9 mouse cellular contexts compared by ENCODE assay signal in the genomic region with DNA sequence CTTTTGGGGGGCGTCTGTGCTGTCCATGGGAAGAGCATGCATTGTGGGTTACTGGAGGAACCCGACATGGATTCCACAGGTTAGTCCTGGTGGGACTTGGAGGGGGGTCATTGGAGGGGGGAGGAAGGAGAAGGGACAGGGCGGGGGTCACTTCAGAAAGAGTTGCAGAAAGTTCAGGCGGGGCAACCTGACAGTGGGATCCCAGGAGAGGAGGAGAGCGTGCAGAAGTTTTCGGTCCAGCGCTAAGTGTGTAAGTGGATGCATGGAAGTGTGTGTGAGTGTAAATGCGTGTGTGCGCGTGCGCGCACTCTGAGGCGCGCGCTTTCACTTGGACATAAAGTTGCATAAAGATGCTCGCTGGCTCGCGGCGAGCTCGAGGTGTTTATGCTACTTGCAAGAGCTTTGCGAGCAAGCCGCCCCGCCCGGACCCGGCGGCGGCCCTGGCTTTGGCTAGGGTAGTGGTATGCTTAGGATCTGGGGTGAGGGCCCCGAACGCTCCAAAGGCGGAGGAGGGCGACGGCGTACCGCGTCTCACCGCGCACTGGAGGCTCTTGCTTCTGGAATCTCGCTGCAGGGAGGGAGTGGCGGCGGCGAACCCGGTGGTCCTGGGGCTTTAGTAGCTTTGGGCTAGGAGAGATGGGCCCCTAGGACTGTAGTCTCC. TPM values are rescaled to one million over a fixed set of nuclear protein-coding genes. Genes with fewer than 3 reads are reported as not detected.
DNase-seq lines count a peak whose midpoint lies in the region; ATAC-seq and TF ChIP-seq lines count a peak whose summit lies in the region.
"Had no signal": no experiment of that assay in that cellular context is flagged by ENCODE, and none has a peak within 500 bp of the region (broad histone marks: within the 10 kb centered on the region; RNA-seq: fewer than 3 reads in every experiment).

No protein-coding gene starts in this region.

- no peak overlapping the region for H3K27ac ChIP-seq in heart, embryonic 14.5 days (replicated peaks in 1 of 2; ENCODE audit: control insufficient read depth in 1 of 2, insufficient read depth in 1 of 2, low read depth in 2 of 2, low read length in 2 of 2)
- H3K27ac ChIP-seq in forebrain, postnatal 0 days (ENCODE audit: low read depth, low read length) = 0 out of 2 replicates have a peak overlapping the region, but pooled peaks have one; percentile 21
- H3K27ac ChIP-seq in liver, postnatal 0 days (ENCODE audit: low read depth) = no peak overlapping the region

- H3K27me3 ChIP-seq in heart, embryonic 14.5 days (ENCODE audit: control insufficient read depth, insufficient read depth, low read length) = peaks cover 99% of the 10 kb centered on the region
- H3K27me3 ChIP-seq in forebrain, postnatal 0 days (ENCODE audit: insufficient read depth, low read length) = peaks cover 43% of the 10 kb centered on the region
- H3K27me3 ChIP-seq in liver, postnatal 0 days (ENCODE audit: insufficient read depth, low read length) = peaks cover 97% of the 10 kb centered on the region

- TF ChIP-seq EP300 in liver, postnatal 0 days (IDR thresholded peaks at IDR 0.05; ENCODE audit: low read depth) = no peak

- 1% methylated on average over 42 of the region's 42 CpGs for WGBS in heart, embryonic 14.5 days
- WGBS in forebrain, postnatal 0 days = 2% methylated on average over 42 of the region's 42 CpGs
- WGBS in liver, postnatal 0 days (ENCODE audit: insufficient replicate concordance) = 1% methylated on average over 42 of the region's 42 CpGs

- no peak for TF ChIP-seq CTCF in forebrain, postnatal 0 days (IDR thresholded peaks at IDR 0.05; ENCODE audit: low read depth)
- no peak for TF ChIP-seq CTCF in liver, postnatal 0 days (IDR thresholded peaks at IDR 0.05; ENCODE audit: low read depth)

- H3K4me3 ChIP-seq in heart, embryonic 14.5 days (ENCODE audit: control insufficient read depth in 1 of 2, insufficient read depth in 1 of 2, low read depth in 1 of 2, low read length in 2 of 2) = peak overlapping the region; percentile 17 to 31
- peak overlapping the region; percentile 44 for H3K4me3 ChIP-seq in forebrain, postnatal 0 days (ENCODE audit: low read depth, low read length)
- H3K4me3 ChIP-seq in liver, postnatal 0 days (ENCODE audit: low read depth, low read length) = peak overlapping the region; percentile 17; the same call in 1 of the 2 replicates

- no peak for ATAC-seq in heart, embryonic 14.5 days (ENCODE audit: insufficient number of reproducible peaks, insufficient read depth, low FRiP score, low read depth)
- ATAC-seq in forebrain, postnatal 0 days = no peak; the same call in 1 of the 2 replicates
- no peak for ATAC-seq in liver, postnatal 0 days
- ATAC-seq in granulocyte monocyte progenitor cell, adult 5-6 weeks (replicated peaks; ENCODE audit: poor library complexity, severe bottlenecking) = no peak

- DNase-seq in heart, adult 8-10 months (ENCODE audit: low spot score) = no peak
- peak; percentile 71 for DNase-seq in R1 (ENCODE audit: low read depth, low spot score)
- DNase-seq in forebrain, postnatal 0 days = peak; percentile 52
- DNase-seq in liver, postnatal 0 days = no peak
- DNase-seq in adrenal gland, postnatal 4 days (ENCODE audit: low spot score in 2 of 2) = no peak
- DNase-seq in adrenal gland, adult 8-10 months = no peak

- H3K9ac ChIP-seq in heart, embryonic 14.5 days (ENCODE audit: low read length) = no peak overlapping the region
- peak overlapping the region; percentile 25; the same call in 1 of the 2 replicates for H3K9ac ChIP-seq in forebrain, postnatal 0 days
- no peak overlapping the region for H3K9ac ChIP-seq in liver, postnatal 0 days (replicated peaks)

- H3K4me1 ChIP-seq in heart, embryonic 14.5 days (ENCODE audit: control insufficient read depth in 2 of 2, insufficient read depth in 2 of 2, low read length in 2 of 2) = peaks cover 13 to 37% of the 10 kb centered on the region in 2 experiments; a peak in 3 of 4 replicates
- H3K4me1 ChIP-seq in forebrain, postnatal 0 days (ENCODE audit: insufficient read depth) = peaks cover 12% of the 10 kb centered on the region; the same call in 1 of the 2 replicates
- peaks cover 18% of the 10 kb centered on the region for H3K4me1 ChIP-seq in liver, postnatal 0 days (ENCODE audit: insufficient read depth)

- H3K36me3 ChIP-seq in heart, embryonic 14.5 days (ENCODE audit: control insufficient read depth, insufficient read depth, low read length) = no peaks in the 10 kb centered on the region
- H3K36me3 ChIP-seq in forebrain, postnatal 0 days (ENCODE audit: insufficient read depth) = no peaks in the 10 kb centered on the region
- H3K36me3 ChIP-seq in liver, postnatal 0 days (replicated peaks; ENCODE audit: insufficient read depth, low read length) = no peaks in the 10 kb centered on the region

- no peaks in the 10 kb centered on the region for H3K9me3 ChIP-seq in heart, embryonic 14.5 days (ENCODE audit: control insufficient read depth, low read length)
- H3K9me3 ChIP-seq in forebrain, postnatal 0 days (ENCODE audit: low read length) = no peaks in the 10 kb centered on the region
- H3K9me3 ChIP-seq in liver, postnatal 0 days (ENCODE audit: low read length) = no peaks in the 10 kb centered on the region

- H3K4me2 ChIP-seq in heart, embryonic 14.5 days (ENCODE audit: low read length) = peak overlapping the region; percentile 69
- H3K4me2 ChIP-seq in forebrain, postnatal 0 days (ENCODE audit: low read depth) = peak overlapping the region; percentile 84
- H3K4me2 ChIP-seq in liver, postnatal 0 days (ENCODE audit: low read depth, low read length) = peak overlapping the region; percentile 38

RNA-seq across cellular contexts. Expression of a gene that starts 0.7 kb away (rescaled TPM):
- polyA plus RNA-seq in heart, embryonic 14.5 days (2014; fragmentation: Nextera tagmentation; extraction: Ambion mirVana) = not detected in 2 replicates
- not detected for total RNA-seq in heart, adult 8-10 months (2022)
- 5.2 and 8.1 TPM in 2 replicates for total RNA-seq in forebrain, postnatal 0 days (2014; rRNA removed)
- polyA plus RNA-seq in forebrain, postnatal 0 days (2015; fragmentation: Nextera tagmentation; extraction: Ambion mirVana) = 5.6 and 7.3 TPM in 2 replicates
- polyA plus RNA-seq in liver, postnatal 0 days (2015; fragmentation: Nextera tagmentation; extraction: Ambion mirVana) = not detected in 2 replicates
- not detected in 2 replicates for total RNA-seq in granulocyte monocyte progenitor cell, adult 5-6 weeks (2014; fragmentation: Nextera tagmentation)
- not detected in 2 replicates for total RNA-seq in granulocyte monocyte progenitor cell, adult 5-6 weeks (2017)
- total RNA-seq in adrenal gland, postnatal 4 days (2021) = under 1 TPM in 1 of 2 experiments, not detected in 1; 0.17 TPM
- total RNA-seq in adrenal gland, adult 8-10 months (2022) = under 1 TPM in 1 of 4 experiments, not detected in 3; 0.07 TPM
- total RNA-seq: hematopoietic stem cell, adult 5-6 weeks had no signal

Comparison
In these comparisons a context has a peak if more than half of its experiments do, and no peak if none do; other contexts are left out.
1. DNase-seq: peak in R1 (single experiment) and forebrain, postnatal 0 days (single experiment); none in heart, adult 8-10 months (single experiment), liver, postnatal 0 days (single experiment), adrenal gland, postnatal 4 days (0 of 2) and adrenal gland, adult 8-10 months (single experiment).
2. Peak in every context shown above with its lines, with median percentiles within 50 percentile points of each other: H3K4me2 ChIP-seq and H3K4me3 ChIP-seq.